Mouse (Mus musculus) retina, embryonic 14.5 days (tissue): Measurements from ENCODE around the gene Nmrk2.
"Not testable (repeated sequence)": the region's sequence is repeated elsewhere in the genome, so short reads cannot be mapped to it uniquely, and the experiment has no call there.

ENCODE experiments used
- DNase-seq: peaks from one replicate; pipeline ENCODE4 v3.0.0-alpha.2; 2015; ENCODE audit warnings: low spot score

The Nmrk2 gene

DNA sequence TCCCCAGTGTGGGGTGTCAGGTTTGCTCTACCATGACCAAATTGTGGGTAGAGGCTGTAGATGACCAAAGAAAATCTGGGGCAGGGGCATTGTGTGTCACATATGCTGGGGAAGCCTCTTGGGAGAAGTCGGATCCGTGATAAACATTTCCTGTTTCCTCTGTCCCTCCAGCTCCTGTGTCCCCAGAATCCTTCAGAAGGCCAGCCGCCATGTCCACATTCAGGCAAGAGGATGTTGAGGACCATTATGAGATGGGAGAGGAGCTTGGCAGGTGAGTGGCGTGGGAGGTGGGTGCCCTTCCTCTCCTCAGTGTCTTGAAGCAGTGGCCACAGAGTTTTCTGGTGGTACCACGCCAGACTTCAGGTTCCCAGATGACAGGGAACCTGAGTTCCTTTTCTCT lies 18.0 kb downstream of the Nmrk2 start, which contains the start of gene 4930442H23Rik:
4930442H23Rik (minus strand) TSS at position 45 of the 400 bp plus-strand sequence.
- no peak for DNase-seq

- DNase-seq: peak; percentile 99
Measured at GRCm38 (mm10) chr10:81182336-81183333, 19.2 kb downstream of the Nmrk2 start, which contains the start of gene Dapk3. TSS of gene Dapk3 (plus strand) at chr10:81183005.

DNA sequence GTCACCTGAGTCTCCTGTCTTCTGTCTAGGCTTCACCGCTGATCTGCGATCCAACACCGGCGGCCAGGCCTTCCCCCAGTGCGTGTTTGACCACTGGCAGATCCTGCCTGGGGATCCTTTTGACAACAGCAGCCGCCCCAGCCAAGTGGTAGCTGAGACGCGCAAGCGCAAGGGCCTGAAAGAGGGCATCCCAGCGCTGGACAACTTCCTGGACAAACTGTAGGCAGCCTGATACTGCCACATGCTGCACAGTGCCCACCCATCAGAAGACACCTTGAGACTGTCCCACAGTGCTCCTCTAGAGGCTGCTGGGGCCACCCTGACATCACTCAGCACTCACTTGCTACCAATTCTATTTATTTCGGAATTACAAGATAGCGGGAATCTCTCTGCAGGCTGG lies 20.0 kb downstream of the Nmrk2 start:
- not testable (repeated sequence) for DNase-seq

DNA sequence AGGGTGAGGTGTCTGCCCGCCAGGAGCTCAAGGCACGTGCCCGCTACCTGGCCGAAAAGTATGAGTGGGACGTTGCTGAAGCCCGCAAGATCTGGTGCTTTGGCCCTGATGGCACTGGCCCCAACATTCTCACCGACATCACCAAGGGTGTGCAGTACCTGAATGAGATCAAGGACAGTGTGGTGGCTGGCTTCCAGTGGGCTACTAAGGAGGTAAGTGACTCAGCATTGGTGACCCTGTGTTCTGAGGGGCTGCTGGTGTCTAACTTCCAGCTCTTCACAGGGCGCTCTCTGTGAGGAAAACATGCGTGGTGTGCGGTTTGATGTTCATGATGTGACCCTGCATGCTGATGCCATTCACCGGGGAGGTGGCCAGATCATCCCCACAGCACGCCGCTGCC lies 20.9 kb downstream of the Nmrk2 start:
- no peak for DNase-seq

GRCm38 (mm10) chr10:81179451-81180342 lies 22.2 kb downstream of the Nmrk2 start:
- DNase-seq: no peak

GRCm38 (mm10) chr10:81178927-81179326 lies 22.9 kb downstream of the Nmrk2 start:
- no peak for DNase-seq

GRCm38 (mm10) chr10:81177958-81178712 lies 23.7 kb downstream of the Nmrk2 start:
- DNase-seq: no peak

DNA sequence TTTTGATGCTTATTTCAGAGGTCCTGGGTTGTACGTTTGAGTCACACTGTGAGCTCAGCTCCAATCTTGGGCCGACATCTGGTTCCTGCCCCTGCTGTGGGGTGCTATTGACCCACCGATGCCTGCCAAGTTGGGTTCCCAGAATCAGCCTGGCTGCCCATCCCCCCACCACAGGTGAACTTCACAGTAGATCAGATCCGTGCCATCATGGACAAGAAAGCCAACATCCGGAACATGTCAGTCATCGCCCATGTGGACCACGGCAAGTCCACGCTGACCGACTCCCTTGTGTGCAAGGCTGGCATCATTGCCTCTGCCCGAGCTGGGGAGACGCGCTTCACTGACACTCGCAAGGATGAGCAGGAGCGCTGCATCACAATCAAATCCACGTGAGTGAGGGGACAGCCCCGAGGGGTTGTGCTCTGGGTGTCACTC lies 24.3 kb downstream of the Nmrk2 start:
- no peak for DNase-seq

- DNase-seq: peak; percentile 99
Measured at GRCm38 (mm10) chr10:81176466-81177271, 25.2 kb downstream of the Nmrk2 start, which contains the start of gene Eef2. TSS of gene Eef2 (plus strand) at chr10:81176631.

DNA sequence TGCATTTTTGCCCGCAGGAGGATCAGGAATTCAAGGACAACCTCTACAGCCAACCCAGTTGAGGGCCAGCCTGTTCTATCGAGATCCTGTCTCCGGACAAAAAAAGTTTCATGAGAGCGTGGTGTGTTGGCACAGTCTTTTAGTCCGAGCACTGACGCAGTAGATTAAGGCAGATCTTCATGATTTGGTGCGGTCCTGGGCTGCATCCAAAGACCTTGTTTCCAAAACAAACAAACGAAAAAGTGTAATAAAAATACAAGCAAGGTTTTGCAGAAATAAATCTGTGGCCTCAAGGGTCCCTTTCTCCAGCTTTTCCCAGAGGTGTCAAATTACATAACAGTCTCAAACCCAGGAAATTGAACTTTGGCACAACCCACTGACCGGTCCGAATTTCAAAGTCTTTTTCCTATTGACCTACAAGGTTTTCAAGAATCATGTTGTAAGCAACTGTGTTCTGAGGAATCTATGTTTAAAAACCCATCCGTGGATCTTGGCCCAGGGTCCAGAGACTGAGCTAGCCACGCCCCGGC lies 25.9 kb downstream of the Nmrk2 start:
- no peak for DNase-seq

DNA sequence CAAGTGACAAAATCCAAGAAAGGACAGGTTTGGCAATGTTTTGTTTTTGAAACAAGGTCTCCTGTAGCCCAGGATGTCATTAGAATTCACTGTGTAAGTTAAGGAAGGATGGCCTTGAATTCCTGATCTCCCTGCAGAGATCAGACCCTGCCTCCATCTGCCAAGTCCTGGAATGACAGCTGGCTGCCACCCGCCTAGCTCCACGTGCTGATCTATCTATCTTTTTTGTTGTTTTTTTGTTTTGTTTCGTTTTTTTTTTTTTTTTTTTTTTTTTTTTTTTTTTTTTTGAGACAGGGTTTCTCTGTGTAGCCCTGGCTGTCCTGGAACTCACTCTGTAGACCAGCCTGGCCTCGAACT lies 26.5 kb downstream of the Nmrk2 start:
- not testable (repeated sequence) for DNase-seq

- DNase-seq: peak; percentile 94
Measured at GRCm38 (mm10) chr10:81174617-81175344, 27.1 kb downstream of the Nmrk2 start.

DNA sequence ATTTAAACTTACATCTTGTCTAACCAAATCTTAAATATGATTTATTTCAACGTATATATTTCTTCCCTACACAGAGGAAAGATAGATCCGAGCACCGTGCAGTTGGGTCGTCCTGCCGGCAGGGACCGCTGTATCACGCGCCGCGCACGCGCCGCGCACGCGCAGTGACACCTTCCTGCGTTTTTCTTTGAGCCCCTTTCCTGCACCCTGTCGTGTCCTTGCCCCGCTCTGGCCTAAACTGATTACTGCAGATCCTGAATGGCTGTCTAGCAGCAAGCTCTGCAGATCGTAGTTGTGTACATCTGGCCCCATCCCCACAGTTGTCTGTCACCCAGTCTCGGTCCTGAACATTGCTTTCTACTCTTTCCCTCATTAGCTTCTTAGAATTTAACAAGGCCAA lies 28.7 kb downstream of the Nmrk2 start:
- peak; percentile 92 for DNase-seq

DNA sequence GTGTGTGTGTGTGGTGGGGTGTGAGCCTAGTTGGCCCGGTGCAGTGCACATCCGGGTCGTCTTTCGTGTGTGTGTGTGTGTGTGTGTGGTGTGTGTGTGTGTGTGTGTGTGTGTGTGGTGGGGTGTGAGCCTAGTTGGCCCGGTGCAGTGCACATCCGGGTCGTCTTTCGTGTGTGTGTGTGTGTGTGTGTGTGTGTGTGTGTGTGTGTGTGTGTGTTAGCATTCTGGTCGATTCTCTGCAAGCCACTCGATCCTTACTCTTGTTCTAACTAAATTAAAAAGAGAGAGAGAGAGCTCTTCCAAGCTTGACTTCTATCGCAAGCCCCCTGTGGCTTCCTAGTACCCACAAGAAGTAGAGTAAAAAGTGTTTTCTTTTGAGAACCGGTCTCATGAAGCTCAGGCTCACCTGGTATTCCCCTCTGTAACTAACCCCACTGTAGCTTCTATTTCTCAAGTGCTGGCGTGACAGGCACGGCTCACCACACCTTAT lies 32.4 kb downstream of the Nmrk2 start:
- peak; percentile 42 for DNase-seq

GRCm38 (mm10) chr10:81168521-81169244 lies 33.2 kb downstream of the Nmrk2 start:
- peak; percentile 78 for DNase-seq

DNA sequence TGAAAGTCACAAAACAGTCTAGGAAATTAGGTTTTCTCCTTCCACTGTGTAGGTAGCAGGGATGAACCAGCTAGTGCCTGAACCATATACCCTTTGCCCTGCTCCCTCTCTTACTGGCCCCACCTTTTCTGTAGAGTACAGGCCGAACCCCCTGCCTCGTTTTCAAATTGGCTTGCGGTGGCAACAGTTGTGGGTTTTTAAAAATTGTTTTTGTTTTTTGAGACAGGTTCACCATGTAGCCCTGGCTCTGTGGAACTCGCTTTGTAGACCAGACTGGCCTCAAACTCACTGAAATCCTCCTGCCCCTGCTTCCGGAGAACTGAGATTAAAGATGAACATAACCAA lies 33.8 kb downstream of the Nmrk2 start:
- DNase-seq: no peak

DNA sequence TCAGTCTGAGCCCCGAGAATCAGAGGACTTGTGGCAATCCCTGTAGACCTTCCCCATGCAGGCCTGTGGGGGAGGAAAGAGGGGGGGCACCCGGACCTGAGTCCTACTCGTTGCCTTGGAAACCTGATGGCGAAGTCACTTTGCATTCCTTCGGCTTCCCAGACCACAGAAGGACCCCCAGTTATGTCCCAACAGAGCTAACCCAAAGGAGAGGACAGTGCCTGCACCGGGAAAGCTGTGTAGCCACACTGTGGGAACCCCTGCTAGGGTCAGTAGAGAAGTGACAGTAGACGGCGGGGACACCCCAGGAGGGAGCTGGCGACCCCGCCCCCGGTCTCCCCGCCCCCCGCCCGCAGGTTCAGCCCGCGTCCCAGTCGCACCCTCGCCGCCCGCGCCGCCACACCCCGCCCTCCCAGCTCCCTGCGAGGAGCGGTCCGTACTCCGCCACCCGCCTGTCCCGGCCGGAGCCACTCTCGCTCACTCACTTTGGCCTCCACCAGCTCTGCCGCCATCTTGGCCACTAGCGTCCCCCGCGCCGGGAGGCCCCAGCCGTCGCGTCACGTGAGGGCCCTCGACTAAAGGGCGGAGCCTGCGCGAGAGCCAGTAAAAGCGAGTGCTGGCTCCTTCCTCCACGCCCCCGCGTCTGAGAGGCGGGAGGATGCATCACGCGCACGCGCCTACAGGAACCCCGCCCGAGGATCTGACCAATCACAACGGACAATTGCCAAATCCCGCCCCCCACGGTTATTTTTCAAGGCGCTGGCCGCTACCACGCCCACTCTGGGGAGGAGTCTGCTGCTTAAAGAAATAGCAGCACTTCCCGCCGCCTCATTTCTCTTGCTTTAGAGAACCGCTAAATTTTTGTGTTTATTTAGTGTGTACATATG lies 34.4 kb downstream of the Nmrk2 start, which contains the start of gene Pias4:
Pias4 (minus strand) TSS at position 724 of the 887 bp plus-strand sequence.
- peak; percentile 100 for DNase-seq

- DNase-seq: no peak
Measured at GRCm38 (mm10) chr10:81165118-81165517, 36.7 kb downstream of the Nmrk2 start.
